ENCODE assay signal across 20 mouse cellular contexts in genomic region chr8:108577571-108577970, GRCm38 (mm10).
DNase-seq lines count a peak whose midpoint lies in the region; ATAC-seq and TF ChIP-seq lines count a peak whose summit lies in the region.
"Had no signal": no experiment of that assay in that cellular context is flagged by ENCODE, and none has a peak within 500 bp of the region (broad histone marks: within the 10 kb centered on the region; RNA-seq: fewer than 3 reads in every experiment).

No protein-coding gene starts in this region.

- H3K4me2 ChIP-seq in forebrain, embryonic 16.5 days (ENCODE audit: low read length), result no peak overlapping the region
- H3K4me2 ChIP-seq in hindbrain, embryonic 16.5 days (ENCODE audit: low read length), result no peak overlapping the region
- H3K4me2 ChIP-seq in hindbrain, embryonic 11.5 days (replicated peaks; ENCODE audit: low read depth, low read length), result no peak overlapping the region
- no peak overlapping the region for H3K4me2 ChIP-seq in midbrain, embryonic 14.5 days (ENCODE audit: low read length)
- H3K4me2 ChIP-seq in midbrain, postnatal 0 days (ENCODE audit: low read depth, low read length, poor library complexity, severe bottlenecking), result no peak overlapping the region
- H3K4me2 ChIP-seq: heart, embryonic 15.5 days had no signal

- H3K9ac ChIP-seq in forebrain, embryonic 16.5 days (replicated peaks; ENCODE audit: low read depth, low read length), result no peak overlapping the region
- 0 out of 2 replicates have a peak overlapping the region, but pooled peaks have one; percentile 28 for H3K9ac ChIP-seq in hindbrain, embryonic 16.5 days (ENCODE audit: low read depth, low read length)
- H3K9ac ChIP-seq in hindbrain, embryonic 11.5 days (ENCODE audit: low read depth, low read length), result no peak overlapping the region
- H3K9ac ChIP-seq in midbrain, embryonic 14.5 days (replicated peaks; ENCODE audit: low read length), result no peak overlapping the region; the same call in 1 of the 2 replicates
- no peak overlapping the region for H3K9ac ChIP-seq in midbrain, postnatal 0 days (replicated peaks; ENCODE audit: low read length, poor library complexity, severe bottlenecking)
- H3K9ac ChIP-seq: heart, embryonic 15.5 days had no signal

- H3K36me3 ChIP-seq in forebrain, embryonic 10.5 days (replicated peaks), result no peaks in the 10 kb centered on the region
- H3K36me3 ChIP-seq in forebrain, embryonic 16.5 days (ENCODE audit: control insufficient read depth, insufficient read depth), result no peaks in the 10 kb centered on the region
- H3K36me3 ChIP-seq in hindbrain, embryonic 16.5 days (ENCODE audit: control insufficient read depth, insufficient read depth, low read length), result no peaks in the 10 kb centered on the region
- no peaks in the 10 kb centered on the region for H3K36me3 ChIP-seq in hindbrain, embryonic 11.5 days (ENCODE audit: control insufficient read depth, insufficient read depth, low read length)
- H3K36me3 ChIP-seq in midbrain, embryonic 14.5 days (ENCODE audit: control insufficient read depth, insufficient read depth, low read length), result no peaks in the 10 kb centered on the region
- H3K36me3 ChIP-seq in midbrain, postnatal 0 days (ENCODE audit: insufficient read depth, low read length), result no peaks in the 10 kb centered on the region
- no peaks in the 10 kb centered on the region for H3K36me3 ChIP-seq in embryonic facial prominence, embryonic 10.5 days (replicated peaks)
- H3K36me3 ChIP-seq: G1E; heart, embryonic 10.5 days; heart, embryonic 15.5 days had no signal

- peaks cover 34% of the 10 kb centered on the region for H3K4me1 ChIP-seq in forebrain, embryonic 10.5 days
- peaks cover 8% of the 10 kb centered on the region for H3K4me1 ChIP-seq in forebrain, embryonic 16.5 days (replicated peaks; ENCODE audit: control insufficient read depth, insufficient read depth, low read length)
- no peaks in the 10 kb centered on the region; the same call in 1 of the 2 replicates for H3K4me1 ChIP-seq in hindbrain, embryonic 16.5 days (ENCODE audit: control insufficient read depth, insufficient read depth, low read depth, low read length)
- no peaks in the 10 kb centered on the region; the same call in 1 of the 2 replicates for H3K4me1 ChIP-seq in hindbrain, embryonic 11.5 days (replicated peaks; ENCODE audit: control insufficient read depth, insufficient read depth, low read length)
- peaks cover 13% of the 10 kb centered on the region; the same call in 1 of the 2 replicates for H3K4me1 ChIP-seq in midbrain, embryonic 14.5 days (ENCODE audit: control insufficient read depth, insufficient read depth, low read length)
- H3K4me1 ChIP-seq in midbrain, postnatal 0 days (ENCODE audit: insufficient read depth, low read length), result peaks cover 4% of the 10 kb centered on the region; the same call in 1 of the 2 replicates
- peaks cover 42% of the 10 kb centered on the region for H3K4me1 ChIP-seq in embryonic facial prominence, embryonic 10.5 days
- H3K4me1 ChIP-seq: heart, embryonic 10.5 days; heart, embryonic 15.5 days had no signal

- H3K27ac ChIP-seq in forebrain, embryonic 10.5 days, result peak overlapping the region; percentile 40; the same call in 1 of the 2 replicates
- no peak overlapping the region for H3K27ac ChIP-seq in forebrain, embryonic 16.5 days (ENCODE audit: low read length)
- no peak overlapping the region for H3K27ac ChIP-seq in hindbrain, embryonic 16.5 days (ENCODE audit: low read depth, low read length)
- no peak overlapping the region for H3K27ac ChIP-seq in hindbrain, embryonic 11.5 days (ENCODE audit: low read depth, low read length)
- peak overlapping the region; percentile 38; the same call in 1 of the 2 replicates for H3K27ac ChIP-seq in midbrain, embryonic 14.5 days (replicated peaks; ENCODE audit: low read depth, low read length)
- no peak overlapping the region for H3K27ac ChIP-seq in midbrain, postnatal 0 days (ENCODE audit: low read depth, low read length)
- peak overlapping the region; percentile 59; the same call in 1 of the 2 replicates for H3K27ac ChIP-seq in embryonic facial prominence, embryonic 10.5 days (replicated peaks)
- H3K27ac ChIP-seq: heart, embryonic 10.5 days; heart, embryonic 15.5 days had no signal

- H3K9me3 ChIP-seq in forebrain, embryonic 10.5 days, result no peaks in the 10 kb centered on the region
- H3K9me3 ChIP-seq in forebrain, embryonic 16.5 days (ENCODE audit: control insufficient read depth, low read length), result no peaks in the 10 kb centered on the region
- H3K9me3 ChIP-seq in hindbrain, embryonic 16.5 days (ENCODE audit: control insufficient read depth, low read length), result no peaks in the 10 kb centered on the region
- no peaks in the 10 kb centered on the region for H3K9me3 ChIP-seq in hindbrain, embryonic 11.5 days (ENCODE audit: control insufficient read depth, low read length)
- H3K9me3 ChIP-seq in midbrain, embryonic 14.5 days (ENCODE audit: control insufficient read depth, low read length), result no peaks in the 10 kb centered on the region
- no peaks in the 10 kb centered on the region for H3K9me3 ChIP-seq in midbrain, postnatal 0 days (ENCODE audit: low read length)
- no peaks in the 10 kb centered on the region for H3K9me3 ChIP-seq in embryonic facial prominence, embryonic 10.5 days
- H3K9me3 ChIP-seq: heart, embryonic 10.5 days; heart, embryonic 15.5 days had no signal

- no peak overlapping the region for H3K4me3 ChIP-seq in forebrain, embryonic 10.5 days
- no peak overlapping the region for H3K4me3 ChIP-seq in forebrain, embryonic 16.5 days (replicated peaks; ENCODE audit: low read length)
- H3K4me3 ChIP-seq in hindbrain, embryonic 16.5 days (ENCODE audit: low read length), result no peak overlapping the region
- H3K4me3 ChIP-seq in hindbrain, embryonic 11.5 days (ENCODE audit: low read depth, low read length), result no peak overlapping the region
- H3K4me3 ChIP-seq in midbrain, embryonic 14.5 days (replicated peaks; ENCODE audit: low read depth, low read length), result no peak overlapping the region
- H3K4me3 ChIP-seq in midbrain, postnatal 0 days (ENCODE audit: low read depth, low read length), result no peak overlapping the region
- no peak overlapping the region for H3K4me3 ChIP-seq in embryonic facial prominence, embryonic 10.5 days
- H3K4me3 ChIP-seq: heart, embryonic 10.5 days; heart, embryonic 15.5 days had no signal

- 22% methylated on average over 7 of the region's 7 CpGs for WGBS in forebrain, embryonic 10.5 days
- WGBS in forebrain, embryonic 16.5 days, result 28% methylated on average over 7 of the region's 7 CpGs
- WGBS in hindbrain, embryonic 16.5 days, result 43% methylated on average over 7 of the region's 7 CpGs
- 35% methylated on average over 7 of the region's 7 CpGs for WGBS in hindbrain, embryonic 11.5 days
- WGBS in midbrain, embryonic 14.5 days, result 25% methylated on average over 7 of the region's 7 CpGs
- 39% methylated on average over 7 of the region's 7 CpGs for WGBS in midbrain, postnatal 0 days
- 22% methylated on average over 7 of the region's 7 CpGs for WGBS in embryonic facial prominence, embryonic 10.5 days

- peaks cover 28% of the 10 kb centered on the region for H3K27me3 ChIP-seq in forebrain, embryonic 10.5 days (ENCODE audit: poor library complexity, severe bottlenecking)
- H3K27me3 ChIP-seq in forebrain, embryonic 16.5 days (replicated peaks; ENCODE audit: control insufficient read depth, insufficient read depth, low read length), result peaks cover 3% of the 10 kb centered on the region; the same call in 1 of the 2 replicates
- H3K27me3 ChIP-seq in hindbrain, embryonic 16.5 days (replicated peaks; ENCODE audit: control insufficient read depth, insufficient read depth, low read length), result no peaks in the 10 kb centered on the region
- no peaks in the 10 kb centered on the region; the same call in 1 of the 2 replicates for H3K27me3 ChIP-seq in hindbrain, embryonic 11.5 days (ENCODE audit: control insufficient read depth, insufficient read depth, low read length)
- H3K27me3 ChIP-seq in midbrain, embryonic 14.5 days (ENCODE audit: control insufficient read depth, insufficient read depth, low read length), result no peaks in the 10 kb centered on the region
- H3K27me3 ChIP-seq in midbrain, postnatal 0 days (ENCODE audit: insufficient read depth, low read length), result no peaks in the 10 kb centered on the region
- peaks cover 40% of the 10 kb centered on the region for H3K27me3 ChIP-seq in embryonic facial prominence, embryonic 10.5 days (replicated peaks; ENCODE audit: low read depth, poor library complexity, severe bottlenecking)
- H3K27me3 ChIP-seq: heart, embryonic 15.5 days had no signal

- no peak for ATAC-seq in forebrain, embryonic 16.5 days
- no peak for ATAC-seq in hindbrain, embryonic 16.5 days
- no peak for ATAC-seq in hindbrain, embryonic 11.5 days (ENCODE audit: low FRiP score)
- no peak for ATAC-seq in midbrain, embryonic 14.5 days (ENCODE audit: low FRiP score, low TSS enrichment)
- no peak for ATAC-seq in midbrain, postnatal 0 days (ENCODE audit: low FRiP score)
- ATAC-seq: CD4-positive, CD25-positive, alpha-beta regulatory T cell, adult 4 months; forebrain, embryonic 14.5 days had no signal

- no peak for DNase-seq in forebrain, embryonic 10.5 days (ENCODE audit: extremely low spot score, low spot score)
- DNase-seq in hindbrain, embryonic 11.5 days (ENCODE audit: low spot score), result no peak
- peak; percentile 35 for DNase-seq in midbrain, embryonic 14.5 days
- no peak for DNase-seq in midbrain, postnatal 0 days (ENCODE audit: low spot score)
- no peak for DNase-seq in embryonic facial prominence, embryonic 10.5 days (ENCODE audit: low spot score)
- no peak for DNase-seq in spleen, postnatal 10 days (ENCODE audit: low spot score in 2 of 2)
- DNase-seq: B cell, adult 2 months; cerebellum, adult 11-12 months; cerebellum, adult 9-10 months; cerebellum, postnatal 36 days; gastrocnemius, postnatal 36 days; heart, adult 18-20 months; heart, postnatal 14 days had no signal

- no peak for TF ChIP-seq CTCF in midbrain, postnatal 0 days (IDR thresholded peaks at IDR 0.05)

Comparison
In these comparisons a context has a peak if more than half of its experiments do, and no peak if none do; other contexts are left out.
1. H3K27ac ChIP-seq: peak in forebrain, embryonic 10.5 days (single experiment), midbrain, embryonic 14.5 days (single experiment) and embryonic facial prominence, embryonic 10.5 days (single experiment); none in forebrain, embryonic 16.5 days (single experiment), hindbrain, embryonic 16.5 days (single experiment), hindbrain, embryonic 11.5 days (single experiment) and midbrain, postnatal 0 days (single experiment).